Mouse (Mus musculus): ENCODE measurements around the gene Efemp1.

Efemp1 gene

DNA sequence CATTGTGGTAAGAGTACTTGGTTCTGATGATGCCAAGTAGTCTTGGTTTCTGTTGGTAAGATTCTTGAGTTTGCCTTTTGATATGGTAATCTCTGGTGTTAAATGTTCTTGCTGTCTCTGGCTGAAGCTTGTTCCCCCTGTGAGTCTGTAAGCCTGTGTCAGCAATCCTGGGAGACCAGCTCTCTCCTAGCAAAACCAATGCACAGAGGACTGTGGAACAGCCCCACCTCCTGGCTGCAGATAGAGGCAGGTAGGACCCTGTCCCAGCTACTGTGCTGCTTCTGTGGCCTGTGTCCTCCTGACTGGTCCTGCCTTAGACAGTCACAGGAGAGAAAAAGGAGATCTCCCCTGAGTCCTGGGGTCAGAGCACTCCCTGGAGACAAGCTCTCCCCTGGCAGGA lies 81.4 kb downstream of the Efemp1 start:
- in situ Hi-C loops (cut with MboI, MseI) = no loop called here

DNA sequence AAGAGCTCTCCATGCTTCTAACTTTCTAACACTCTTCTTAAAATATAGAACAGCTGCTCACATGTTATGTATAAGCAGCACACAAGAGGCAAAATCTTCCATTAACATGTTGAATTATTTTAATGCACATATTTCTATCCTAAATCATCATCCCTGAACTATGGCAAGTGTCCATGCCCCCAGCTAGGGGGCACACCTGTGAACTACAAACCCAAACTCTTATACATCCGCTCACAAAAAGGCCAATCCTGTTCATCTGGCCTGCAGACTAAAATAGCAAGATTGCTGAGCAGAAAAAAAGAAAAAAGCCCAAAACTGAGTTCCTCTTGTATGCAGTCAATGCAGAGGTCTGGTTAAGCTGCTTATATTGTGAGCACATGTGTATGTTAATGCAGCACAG lies 86.6 kb downstream of the Efemp1 start:
- in situ Hi-C loops (cut with MboI, MseI) = no loop called here

- in situ Hi-C loops (cut with MboI, MseI) = no loop called here
Measured at GRCm38 (mm10) chr11:28951586-28952210, 98.7 kb downstream of the Efemp1 start.

GRCm38 (mm10) chr11:28954673-28955304 lies 101.8 kb downstream of the Efemp1 start:
- in situ Hi-C loops (cut with MboI, MseI) = no loop called here

- in situ Hi-C loops (cut with MboI, MseI) = no loop called here
Measured at GRCm38 (mm10) chr11:28955305-28955701, 102.3 kb downstream of the Efemp1 start.

DNA sequence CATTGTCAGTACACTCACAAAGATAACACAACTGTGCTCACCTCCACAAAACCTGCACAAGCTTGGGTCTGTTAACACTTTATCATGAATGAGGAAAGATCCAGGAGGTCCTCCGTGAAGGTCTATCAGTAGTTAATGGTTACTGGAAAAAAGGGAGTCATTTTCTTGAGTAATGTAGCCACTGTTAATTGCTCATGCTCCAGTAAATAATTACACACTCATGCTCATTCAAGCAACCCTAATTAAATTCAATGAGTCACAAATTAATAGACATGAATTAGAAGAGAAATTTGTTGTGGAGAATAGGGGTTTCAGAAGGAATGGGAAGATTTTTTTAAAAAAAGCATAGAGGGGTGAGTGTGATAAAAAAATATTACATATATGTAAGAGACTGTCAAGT lies 108.4 kb downstream of the Efemp1 start:
- in situ Hi-C loops (cut with MboI, MseI) = no loop called here
